Mouse (Mus musculus) midbrain, embryonic 13.5 days (tissue): ENCODE data around the gene Cul9. TPM values are rescaled to one million over a fixed set of nuclear protein-coding genes. Genes with fewer than 3 reads are reported as not detected.

ENCODE experiments used
- ATAC-seq: fragments of 200-750 bp; cut with Nextera tagmentation; 2 replicates; pipeline ENCODE4 v1.8.0; 2017; ENCODE audit warnings: mild to moderate bottlenecking, moderate TSS enrichment, moderate library complexity
- H3K27ac ChIP-seq: fragments of 300-500 bp; sonication (generic); 2 replicates; pipeline ENCODE4 v1.5.1; 2015; ENCODE audit warnings: inconsistent platforms, mild to moderate bottlenecking, moderate library complexity
- H3K27me3 ChIP-seq: fragments of 300-500 bp; sonication (generic); 2 replicates; pipeline ENCODE4 v1.6.1; 2015; ENCODE audit warnings: mild to moderate bottlenecking, inconsistent platforms
- H3K36me3 ChIP-seq: fragments of 300-500 bp; sonication (generic); 2 replicates; pipeline ENCODE4 v1.6.1; 2015; ENCODE audit warnings: mild to moderate bottlenecking, inconsistent platforms
- H3K4me1 ChIP-seq: fragments of 300-500 bp; sonication (generic); replicated peaks from 2 replicates; pipeline ENCODE4 v1.6.1; 2015; ENCODE audit warnings: inconsistent platforms
- H3K4me2 ChIP-seq: fragments of 300-500 bp; sonication (generic); replicated peaks from 2 replicates; pipeline ENCODE4 v1.6.1; 2015; ENCODE audit warnings: moderate library complexity, mild to moderate bottlenecking, inconsistent platforms
- H3K4me3 ChIP-seq: fragments of 300-500 bp; sonication (generic); replicated peaks from 2 replicates; pipeline ENCODE4 v1.5.1; 2015; ENCODE audit warnings: mild to moderate bottlenecking, inconsistent platforms
- H3K9ac ChIP-seq: fragments of 300-500 bp; sonication (generic); replicated peaks from 2 replicates; pipeline ENCODE4 v1.6.1; 2015; ENCODE audit warnings: mild to moderate bottlenecking, inconsistent platforms
- H3K9me3 ChIP-seq: fragments of 300-500 bp; sonication (generic); 2 replicates; pipeline ENCODE4 v1.6.1; 2016; ENCODE audit warnings: mild to moderate bottlenecking, inconsistent platforms
- WGBS: fragments of 180-500 bp; shearing (Covaris S2); methylation state at CpG from one replicate; pipeline ENCODE4 v1.1.7; 2015; 5-methylcytosine and 5-hydroxymethylcytosine counted together
- polyA plus RNA-seq: library from polyadenylated mRNA; unstranded; fragments of >200 nt; fragmentation: Nextera tagmentation; extraction: Ambion mirVana; gene quantifications from 2 replicates; pipeline ENCODE4 v1.2.1, GENCODE M21; 2015

Gene Cul9
- polyA plus RNA-seq, 1 experiment from 2014 or later, result 20.3 TPM

DNA sequence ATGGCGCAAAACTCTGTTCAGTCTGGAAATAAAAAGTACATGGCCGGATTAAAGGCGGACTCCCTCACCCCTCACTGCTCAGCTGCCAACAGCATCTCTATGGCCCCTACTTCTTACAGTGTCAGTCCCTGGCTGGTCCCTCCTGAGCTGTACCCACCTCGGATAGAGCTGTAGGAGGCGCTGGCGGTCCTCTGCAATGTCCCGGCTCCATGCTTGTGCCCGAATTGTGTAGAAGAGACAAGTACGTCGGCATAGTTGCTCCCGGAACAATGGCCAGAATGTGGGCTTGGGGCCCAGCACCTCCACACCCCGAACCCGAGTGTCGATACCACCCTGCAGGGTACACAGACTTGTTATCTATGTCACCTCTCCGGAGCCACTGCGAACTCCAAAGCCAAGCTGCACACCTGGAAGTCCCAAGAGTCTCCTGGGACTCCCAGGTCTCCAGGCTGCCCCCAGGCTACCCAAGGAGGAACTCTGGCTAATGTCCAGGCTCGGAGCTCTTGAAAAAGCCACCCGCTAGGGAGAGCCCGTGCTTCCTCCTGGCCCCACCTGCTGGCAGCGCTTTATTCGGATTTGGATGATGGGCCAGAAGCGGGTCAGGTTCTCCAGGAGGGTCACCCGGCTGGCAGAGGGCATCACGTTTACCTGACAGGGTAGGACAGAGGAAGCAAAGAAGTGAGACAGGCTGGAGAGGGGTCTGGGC, 24.1 kb downstream of the Cul9 start:
- no peak overlapping the region for H3K27ac ChIP-seq
- no peak overlapping the region for H3K9ac ChIP-seq
- peaks cover 31% of the 10 kb centered on the region for H3K36me3 ChIP-seq
- no peaks in the 10 kb centered on the region for H3K9me3 ChIP-seq
- H3K27me3 ChIP-seq, result peaks cover 38% of the 10 kb centered on the region
- H3K4me2 ChIP-seq, result no peak overlapping the region
- WGBS, result 37% methylated on average over 24 of the region's 24 CpGs
- no peaks in the 10 kb centered on the region; the same call in 1 of the 2 replicates for H3K4me1 ChIP-seq
- H3K4me3 ChIP-seq, result no peak overlapping the region
- no peak for ATAC-seq

DNA sequence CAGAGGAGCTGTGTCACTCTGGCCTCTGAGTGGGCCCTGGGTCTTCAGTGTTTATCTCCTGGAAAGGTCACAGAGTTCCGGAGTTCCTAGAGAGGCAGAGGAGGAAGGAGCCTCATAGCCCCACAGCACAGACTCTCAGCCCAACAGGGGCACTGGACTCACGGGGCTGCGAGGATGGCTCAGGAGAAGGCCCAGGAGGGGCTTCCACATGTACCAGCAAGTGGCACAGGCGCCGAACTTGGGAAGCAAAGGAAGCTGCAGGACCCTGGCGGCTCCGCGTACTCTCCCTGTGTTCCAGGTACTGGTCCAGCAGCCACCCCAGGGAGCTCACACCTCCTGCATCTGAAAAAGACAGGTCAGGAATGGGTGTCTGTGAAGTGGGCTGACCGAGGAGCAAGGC, 25.0 kb downstream of the Cul9 start:
- no peaks in the 10 kb centered on the region; the same call in 1 of the 2 replicates for H3K4me1 ChIP-seq
- ATAC-seq, result no peak
- no peak overlapping the region for H3K4me2 ChIP-seq
- WGBS, result 84% methylated on average over 9 of the region's 9 CpGs
- H3K9me3 ChIP-seq, result no peaks in the 10 kb centered on the region
- no peak overlapping the region; the same call in 1 of the 2 replicates for H3K9ac ChIP-seq
- H3K36me3 ChIP-seq, result peaks cover 28% of the 10 kb centered on the region
- peaks cover 38% of the 10 kb centered on the region for H3K27me3 ChIP-seq
- no peak overlapping the region for H3K4me3 ChIP-seq
- no peak overlapping the region for H3K27ac ChIP-seq

DNA sequence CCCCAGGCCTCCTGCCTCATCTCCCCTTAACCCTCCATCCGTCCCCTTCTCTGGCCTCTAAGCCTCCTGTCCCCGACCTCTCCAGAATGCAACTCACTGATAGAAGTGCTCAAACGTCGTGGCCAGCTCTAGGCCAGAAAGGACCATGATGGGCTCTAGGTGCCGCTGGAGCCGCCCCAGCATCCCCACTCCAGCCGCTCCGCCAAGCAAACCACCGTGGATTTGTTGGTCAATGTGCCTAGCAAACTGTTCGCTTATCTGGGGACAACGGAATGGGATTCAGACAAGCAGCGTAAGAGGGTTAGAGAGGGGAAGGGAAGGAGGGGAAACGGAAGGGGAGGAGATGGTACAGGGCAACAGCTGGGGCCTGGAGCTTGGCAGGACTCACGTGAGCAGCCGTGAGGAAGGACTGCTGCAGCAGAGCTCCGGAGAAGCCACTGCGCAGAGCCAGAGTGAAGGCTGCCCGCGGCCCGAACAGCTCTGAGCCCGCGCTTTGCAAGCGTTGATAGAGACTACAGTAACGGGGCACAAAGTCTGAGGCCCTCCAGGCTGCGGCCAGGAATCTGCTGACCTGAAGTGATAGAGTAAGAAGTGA, 25.7 kb downstream of the Cul9 start:
- peaks cover 38% of the 10 kb centered on the region for H3K27me3 ChIP-seq
- H3K36me3 ChIP-seq, result peaks cover 21% of the 10 kb centered on the region
- peak overlapping the region; percentile 36; the same call in 1 of the 2 replicates for H3K9ac ChIP-seq
- H3K27ac ChIP-seq, result no peak overlapping the region
- H3K4me3 ChIP-seq, result no peak overlapping the region
- H3K9me3 ChIP-seq, result no peaks in the 10 kb centered on the region
- 53% methylated on average over 25 of the region's 25 CpGs for WGBS
- no peaks in the 10 kb centered on the region; the same call in 1 of the 2 replicates for H3K4me1 ChIP-seq
- ATAC-seq, result no peak
- peak overlapping the region; percentile 11; the same call in 1 of the 2 replicates for H3K4me2 ChIP-seq

DNA sequence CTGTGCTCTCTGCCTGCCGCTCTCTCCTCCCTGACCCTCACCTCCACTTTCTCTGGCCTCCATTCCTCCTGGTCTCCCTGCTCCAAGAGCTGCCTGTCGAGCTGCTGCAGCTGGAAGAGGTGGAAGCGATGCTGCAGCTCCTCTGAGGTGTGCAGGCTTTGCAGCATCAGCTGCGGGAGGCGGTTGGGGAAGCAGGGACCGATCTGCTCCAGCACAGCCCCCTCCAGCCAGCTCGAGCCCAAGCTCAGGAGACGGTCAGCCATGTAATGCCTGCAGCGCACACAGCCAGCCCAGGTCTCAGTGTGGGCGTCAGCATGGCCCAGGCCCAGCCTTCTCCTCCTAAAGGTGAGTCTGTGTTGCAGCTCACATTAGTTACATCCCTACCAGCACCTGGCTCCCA, 26.2 kb downstream of the Cul9 start:
- ATAC-seq, result no peak
- H3K9me3 ChIP-seq, result no peaks in the 10 kb centered on the region
- H3K4me1 ChIP-seq, result no peaks in the 10 kb centered on the region; the same call in 1 of the 2 replicates
- 52% methylated on average over 10 of the region's 10 CpGs for WGBS
- peak overlapping the region; percentile 36; the same call in 1 of the 2 replicates for H3K9ac ChIP-seq
- H3K4me2 ChIP-seq, result peak overlapping the region; percentile 11; the same call in 1 of the 2 replicates
- H3K4me3 ChIP-seq, result no peak overlapping the region
- H3K27ac ChIP-seq, result no peak overlapping the region
- peaks cover 17% of the 10 kb centered on the region for H3K36me3 ChIP-seq
- peaks cover 38% of the 10 kb centered on the region for H3K27me3 ChIP-seq

DNA sequence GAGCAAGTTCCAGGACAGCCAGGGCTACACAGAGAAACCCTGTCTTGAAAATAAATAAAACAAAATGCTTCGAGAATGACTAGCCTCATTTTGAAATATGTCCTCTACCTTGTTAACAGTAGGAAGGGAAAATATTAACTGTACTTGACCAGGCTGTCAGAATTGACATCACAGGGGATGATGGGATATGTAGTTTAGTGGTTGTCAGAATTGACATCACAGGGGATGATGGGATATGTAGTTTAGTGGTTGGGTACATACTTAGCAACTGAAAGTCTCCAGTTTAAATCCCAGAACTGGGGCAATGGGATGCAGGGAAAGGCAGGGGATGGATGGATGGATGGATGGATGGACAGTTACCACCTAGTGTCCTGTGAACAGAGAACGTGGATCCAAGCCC, 32.9 kb downstream of the Cul9 start:
- Histone ChIP-seq H3K9me3 (no peaks in the 10 kb centered on the region), H3K27ac (no peak overlapping the region), H3K4me3 (no peak overlapping the region), H3K27me3 (no peaks in the 10 kb centered on the region), H3K36me3 (peaks cover 6% of the 10 kb centered on the region), H3K4me1 (0 out of 2 replicates have a peak, but pooled peaks cover 4% of the 10 kb centered on the region), H3K9ac (no peak overlapping the region), H3K4me2 (no peak overlapping the region)
- 72% methylated on average over 2 of the region's 2 CpGs for WGBS
- ATAC-seq, result peak; percentile 48; the same call in 1 of the 2 replicates

DNA sequence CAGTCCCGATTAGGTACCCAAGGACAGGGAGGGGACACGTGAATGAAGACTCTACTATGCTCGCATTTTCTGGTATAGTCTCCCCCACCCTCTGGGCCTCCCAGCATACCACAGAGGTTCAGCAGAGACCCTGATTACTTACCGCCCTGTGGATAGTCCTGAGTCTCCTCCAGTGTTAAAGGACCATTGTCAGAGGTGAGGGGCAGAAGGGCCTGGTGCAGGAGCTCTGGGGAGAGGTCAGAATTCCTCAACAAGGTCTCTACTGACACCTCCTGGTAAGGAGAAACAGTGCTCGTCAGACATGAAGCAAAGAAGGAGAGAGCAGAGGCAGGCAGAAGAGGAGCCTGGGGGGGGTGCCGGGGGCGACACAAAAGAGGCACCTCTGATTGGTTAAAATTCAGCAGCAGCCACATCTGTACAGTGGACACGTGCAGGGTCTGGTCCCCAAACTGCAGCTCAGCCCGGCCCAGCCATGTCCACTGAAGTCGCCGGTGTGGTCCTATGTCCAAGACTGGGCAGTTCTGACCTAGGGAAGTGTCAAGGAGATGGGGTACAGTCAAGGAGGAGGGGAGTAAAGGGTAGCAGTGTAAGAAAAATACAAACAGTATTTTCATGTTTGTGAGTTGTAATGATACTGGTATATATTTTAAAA, 35.0 kb downstream of the Cul9 start:
- peak; percentile 67; the same call in 1 of the 2 replicates for ATAC-seq
- Histone ChIP-seq H3K27ac (no peak overlapping the region), H3K9ac (no peak overlapping the region; the same call in 1 of the 2 replicates), H3K4me3 (no peak overlapping the region), H3K4me1 (0 out of 2 replicates have a peak, but pooled peaks cover 6% of the 10 kb centered on the region), H3K4me2 (no peak overlapping the region), H3K27me3 (no peaks in the 10 kb centered on the region), H3K9me3 (no peaks in the 10 kb centered on the region), H3K36me3 (peaks cover 16% of the 10 kb centered on the region)
- 46% methylated on average over 11 of the region's 11 CpGs for WGBS

DNA sequence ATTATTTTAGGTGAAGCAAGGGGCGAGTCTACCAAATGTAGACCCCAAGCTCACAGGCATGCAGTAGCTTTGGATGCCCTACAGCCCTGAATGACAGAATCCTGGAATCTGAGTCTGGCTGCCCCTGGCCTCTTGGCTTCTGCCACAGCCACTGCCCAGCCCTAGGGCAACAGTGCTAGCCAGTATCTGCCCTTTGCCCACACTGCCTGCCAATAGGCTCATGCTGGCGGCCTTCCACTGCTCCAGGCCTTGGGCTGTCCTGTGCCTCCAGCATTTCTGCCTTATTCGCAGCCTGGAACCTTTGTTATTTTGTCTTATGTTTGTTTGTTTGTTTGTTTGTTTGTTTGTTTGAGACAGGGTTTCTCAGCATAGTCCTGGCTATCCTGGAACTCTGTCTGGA, 40.6 kb downstream of the Cul9 start:
- ATAC-seq, result no peak

DNA sequence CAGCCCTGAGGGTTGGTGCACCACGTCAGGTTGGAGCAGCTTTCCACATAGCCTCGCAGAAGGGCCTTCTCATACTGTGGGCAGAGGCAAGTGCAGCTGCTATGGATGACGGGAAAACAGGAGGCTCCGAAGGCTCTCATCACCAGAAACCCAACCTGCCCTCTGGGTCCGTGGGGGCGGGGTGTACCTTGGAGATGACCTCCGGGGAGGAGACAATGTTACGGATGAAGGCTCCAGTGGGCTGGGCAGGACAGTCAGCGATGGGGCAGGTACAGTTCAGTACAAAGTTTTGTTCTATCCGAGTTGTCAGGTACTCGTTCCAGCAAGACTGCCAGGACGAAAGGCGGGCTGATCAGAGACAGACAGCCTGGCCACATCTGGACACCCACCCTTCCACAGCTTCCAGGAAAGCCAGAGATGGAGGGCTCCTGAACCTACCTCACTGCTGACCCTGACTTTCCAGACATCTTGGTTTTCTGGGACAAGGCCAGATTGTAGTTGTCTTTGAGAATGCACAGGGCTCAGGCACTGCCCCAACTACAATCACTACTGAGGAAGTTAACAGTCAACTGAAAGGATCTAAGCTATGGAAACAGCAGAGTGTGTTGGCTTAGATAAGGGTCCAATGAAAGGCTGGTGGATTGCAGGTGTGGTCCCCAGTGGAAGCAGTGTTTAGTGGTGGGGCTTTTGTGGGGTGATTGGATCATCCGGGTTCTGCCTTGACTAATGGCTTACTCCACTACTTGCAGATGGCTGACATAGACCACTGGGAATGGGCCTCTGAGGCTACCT, 42.1 kb downstream of the Cul9 start:
- no peak for ATAC-seq
- 0 out of 2 replicates have a peak, but pooled peaks cover 3% of the 10 kb centered on the region for H3K4me1 ChIP-seq
- no peaks in the 10 kb centered on the region for H3K27me3 ChIP-seq
- H3K9ac ChIP-seq, result no peak overlapping the region
- peaks cover 58% of the 10 kb centered on the region for H3K36me3 ChIP-seq
- no peak overlapping the region for H3K27ac ChIP-seq
- no peaks in the 10 kb centered on the region for H3K9me3 ChIP-seq
- H3K4me2 ChIP-seq, result no peak overlapping the region
- no peak overlapping the region for H3K4me3 ChIP-seq
- WGBS, result 87% methylated on average over 14 of the region's 14 CpGs

More for the DNA sequence above, 40.6 kb downstream of the Cul9 start:
- H3K27me3 ChIP-seq, result no peaks in the 10 kb centered on the region
- no peak overlapping the region for H3K4me3 ChIP-seq
- no peak overlapping the region for H3K4me2 ChIP-seq
- H3K4me1 ChIP-seq, result 0 out of 2 replicates have a peak, but pooled peaks cover 3% of the 10 kb centered on the region
- no peak overlapping the region for H3K9ac ChIP-seq
- H3K36me3 ChIP-seq, result peaks cover 48% of the 10 kb centered on the region
- H3K9me3 ChIP-seq, result no peaks in the 10 kb centered on the region
- H3K27ac ChIP-seq, result no peak overlapping the region
- WGBS, result 96% methylated on average over 3 of the region's 3 CpGs

DNA sequence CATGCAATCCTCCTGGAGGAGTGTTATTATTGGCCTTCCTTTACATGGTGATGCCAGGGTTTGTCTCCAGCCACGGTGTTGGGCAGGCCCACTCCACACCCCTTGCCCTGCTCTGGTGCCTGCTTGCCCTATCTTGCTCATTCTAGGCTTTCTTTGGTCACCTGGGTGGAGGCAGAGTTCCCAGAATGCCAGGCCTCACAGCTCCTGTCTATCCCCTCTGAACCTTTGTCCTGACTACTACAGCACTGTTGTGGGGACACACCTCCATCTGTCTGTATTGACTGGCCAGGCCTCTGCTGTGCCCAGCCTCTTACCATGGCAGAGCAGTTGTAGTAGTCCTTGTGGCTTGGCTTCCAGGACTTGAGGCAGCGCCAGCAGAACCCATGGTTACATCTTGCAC, 43.4 kb downstream of the Cul9 start:
- Histone ChIP-seq H3K36me3 (peaks cover 58% of the 10 kb centered on the region), H3K4me2 (no peak overlapping the region), H3K9ac (no peak overlapping the region), H3K27ac (no peak overlapping the region), H3K27me3 (no peaks in the 10 kb centered on the region), H3K4me1 (no peaks in the 10 kb centered on the region), H3K4me3 (no peak overlapping the region), H3K9me3 (no peaks in the 10 kb centered on the region)
- 84% methylated on average over 2 of the region's 2 CpGs for whole genome bisulfite sequencing
- no peak for ATAC-seq

DNA sequence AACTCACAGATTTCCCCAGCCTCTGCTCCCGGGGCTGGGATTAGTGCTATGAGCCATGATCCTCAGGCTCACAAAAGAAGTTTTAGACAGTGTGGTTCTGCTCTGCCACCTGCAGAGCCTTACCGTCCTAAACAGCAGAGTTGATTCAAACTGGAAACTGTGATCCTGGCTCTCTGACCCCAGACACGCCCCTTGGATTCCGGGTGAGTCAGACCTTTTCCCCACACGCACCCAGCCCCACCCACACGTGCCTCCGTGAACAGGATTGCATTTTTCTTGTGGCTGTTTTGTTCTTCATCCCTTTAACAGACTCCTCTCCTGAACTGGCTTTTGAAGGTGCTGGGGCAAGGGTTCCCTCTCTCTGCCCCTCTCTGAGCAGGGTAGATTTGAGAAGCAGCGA, 48.2 kb downstream of the Cul9 start:
- 62% methylated on average over 8 of the region's 8 CpGs for WGBS
- Histone ChIP-seq H3K4me3 (no peak overlapping the region), H3K27ac (no peak overlapping the region), H3K9ac (no peak overlapping the region), H3K4me2 (peak overlapping the region; percentile 79; the same call in 1 of the 2 replicates), H3K27me3 (peaks cover 17% of the 10 kb centered on the region; the same call in 1 of the 2 replicates), H3K4me1 (peaks cover 10% of the 10 kb centered on the region), H3K36me3 (peaks cover 41% of the 10 kb centered on the region), H3K9me3 (no peaks in the 10 kb centered on the region)
- no peak for ATAC-seq

DNA sequence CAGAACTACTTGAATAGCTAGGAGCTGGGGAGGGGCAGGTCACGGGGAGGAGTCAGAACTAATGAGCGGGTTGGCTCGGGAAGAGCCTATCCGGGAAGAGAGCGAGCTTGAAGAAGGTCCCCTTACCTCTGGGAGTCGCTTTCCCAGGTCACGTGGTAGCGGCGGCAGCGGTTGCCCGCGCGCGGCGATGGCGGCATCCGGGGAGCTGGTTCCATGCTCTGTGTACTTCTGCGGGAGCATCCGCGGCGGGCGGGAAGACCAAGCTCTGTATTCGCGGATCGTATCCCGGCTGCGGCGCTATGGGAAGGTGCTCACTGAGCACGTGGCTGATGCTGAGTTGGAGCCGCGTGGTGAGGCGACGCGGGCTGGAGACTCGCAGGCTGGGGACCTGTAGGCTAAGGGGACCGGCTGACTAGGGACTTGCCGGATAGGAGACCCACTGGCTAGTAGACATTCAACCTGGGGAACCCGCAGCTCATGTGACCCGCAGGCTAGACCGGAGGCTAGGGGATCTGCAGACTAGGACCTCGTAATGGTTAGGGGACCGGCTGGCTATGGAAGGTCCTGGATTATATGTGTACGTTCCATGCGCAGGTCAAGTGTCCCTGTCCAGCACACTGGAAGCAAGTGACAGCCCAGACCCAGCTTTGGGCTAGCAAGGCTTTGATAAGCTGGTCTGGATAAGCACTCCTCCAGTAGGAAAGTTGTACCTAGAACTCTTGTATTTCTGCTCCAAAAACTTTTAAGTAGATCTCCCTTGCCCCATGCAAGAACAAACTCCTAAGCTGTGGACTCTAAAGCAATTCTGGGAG, 49.4 kb downstream of the Cul9 start, which contains the start of gene Dnph1:
Dnph1 (plus strand) TSS at position 89 of the 812 bp plus-strand sequence.
- no peak within 1 kb of the TSS for H3K27ac ChIP-seq
- under 1% methylated on average over 44 of the region's 44 CpGs for WGBS
- H3K27me3 ChIP-seq, result peaks cover 20% of the 10 kb centered on the region
- peaks cover 10% of the 10 kb centered on the region for H3K4me1 ChIP-seq
- H3K4me3 ChIP-seq, result peak within 1 kb of the TSS; percentile 58
- H3K9ac ChIP-seq, result peak within 1 kb of the TSS; percentile 74
- peak within 1 kb of the TSS; percentile 79 for H3K4me2 ChIP-seq
- no peaks in the 10 kb centered on the region for H3K9me3 ChIP-seq
- ATAC-seq, result peak; percentile 98
- H3K36me3 ChIP-seq, result peaks cover 33% of the 10 kb centered on the region
